Mouse (Mus musculus) gastrocnemius, postnatal 36 days (tissue): ENCODE data around the gene Vmn1r158. TPM values are rescaled to one million over a fixed set of nuclear protein-coding genes. Genes with fewer than 3 reads are reported as not detected.
"Not testable (repeated sequence)": the region's sequence is repeated elsewhere in the genome, so short reads cannot be mapped to it uniquely, and the experiment has no call there.

Experiments
- DNase-seq, 2 experiments: peaks; one replicate each; pipeline ENCODE4 v3.0.0; 2022
- intact Hi-C: fragments of 180-260 bp; cut with DNase I; formaldehyde crosslinking; loops from one replicate; pipeline ENCODE4 v1.15.1; 2025
- long read RNA-seq, 2 experiments: library from polyadenylated mRNA; stranded (forward); transcript quantifications; one replicate each; pipeline ENCODE4 v2.0.0; 2021
- total RNA-seq, 2 experiments: library from RNA; stranded (reverse); gene quantifications; 2 replicates each; pipeline ENCODE4 v1.2.3; 2021

Vmn1r158 gene
- total RNA-seq: not detected
- long read RNA-seq, experiment 1: 0 reads
- long read RNA-seq, experiment 2: 0 reads

- DNase-seq, intact Hi-C loops: not testable (repeated sequence)
Measured at GRCm38 (mm10) chr7:22790682-22791081, at the start of gene Vmn1r158. Gene Vmn1r158 (minus strand): TSS chr7:22790782.

GRCm38 (mm10) chr7:22775981-22776380 is 14.6 kb downstream of the Vmn1r158 start:
- intact Hi-C loops, DNase-seq: not testable (repeated sequence)

GRCm38 (mm10) chr7:22761397-22761796 is 29.2 kb downstream of the Vmn1r158 start, which contains the start of gene Vmn1r157:
Gene Vmn1r157 (plus strand): TSS chr7:22761697.
- intact Hi-C loops, DNase-seq: not testable (repeated sequence)

Other genes starting within 250 kb of the Vmn1r158 start
- not detected for gene Gm4201, start 225.4 kb downstream of the Vmn1r158 start, total RNA-seq
- not detected for gene Gm4565, start 202.7 kb downstream of the Vmn1r158 start, total RNA-seq
- gene Vmn1r155, start 132.8 kb downstream of the Vmn1r158 start, total RNA-seq: not detected
- not detected for gene Gm8693, start 98.5 kb downstream of the Vmn1r158 start, total RNA-seq
- gene Gm4567, start 71.1 kb downstream of the Vmn1r158 start, total RNA-seq: not detected
- not detected for gene Vmn1r157, start 29.1 kb downstream of the Vmn1r158 start, total RNA-seq
- gene Vmn1r159, start 52.8 kb upstream of the Vmn1r158 start, total RNA-seq: not detected
- gene Vmn1r160, start 80.4 kb upstream of the Vmn1r158 start, total RNA-seq: not detected
- gene Gm4214, start 193.9 kb upstream of the Vmn1r158 start, total RNA-seq: not detected
- gene Gm4216, start 229.1 kb upstream of the Vmn1r158 start, total RNA-seq: not detected